Mouse (Mus musculus) MEL (cell line): Measurements from ENCODE around the gene Gfy. TPM values are rescaled to one million over a fixed set of nuclear protein-coding genes. Genes with fewer than 3 reads are reported as not detected.

Experiments used
- DNase-seq: peaks from one replicate; pipeline ENCODE4 v3.0.0; 2011; ENCODE audit warnings: low read depth, low spot score
- H3K27ac ChIP-seq: 2 replicates; pipeline ENCODE4 v1.5.1; 2012; ENCODE audit warnings: low read depth, mild to moderate bottlenecking, control low read depth, low read length, moderate library complexity; ENCODE audit not compliant: control insufficient read depth
- H3K27me3 ChIP-seq, 2 experiments: fragments of 150-350 bp in 1 of 2; sonication (generic) in 1 of 2; 2 replicates each; pipeline ENCODE4 v1.6.1; 2012; ENCODE audit warnings: low read length in 2 of 2, mild to moderate bottlenecking in 2 of 2, improper control_type of control experiment in 1 of 2, moderate library complexity in 1 of 2; ENCODE audit not compliant: insufficient read depth in 2 of 2, control insufficient read depth in 1 of 2
- H3K36me3 ChIP-seq, 2 experiments: 2 replicates each; pipeline ENCODE4 v1.6.1; 2012 to 2014; ENCODE audit warnings: low read length in 2 of 2, improper control_type of control experiment in 1 of 2, inconsistent platforms in 1 of 2, mild to moderate bottlenecking in 1 of 2; ENCODE audit not compliant: insufficient read depth in 2 of 2, control insufficient read depth in 1 of 2
- H3K4me1 ChIP-seq, 2 experiments: fragments of 150-350 bp in 1 of 2; sonication (generic) in 1 of 2; 2 replicates each; pipeline ENCODE4 v1.6.1; 2012; ENCODE audit warnings: low read length in 2 of 2, improper control_type of control experiment in 1 of 2, mild to moderate bottlenecking in 1 of 2; ENCODE audit not compliant: insufficient read depth in 2 of 2, control insufficient read depth in 1 of 2
- H3K4me3 ChIP-seq, 2 experiments: fragments of 150-350 bp in 1 of 2; sonication (generic) in 1 of 2; 2 replicates each; pipeline ENCODE4 v1.5.1; 2012; ENCODE audit warnings: low read depth in 2 of 2, low read length in 2 of 2, mild to moderate bottlenecking in 2 of 2, moderate library complexity in 2 of 2, control low read depth in 1 of 2, improper control_type of control experiment in 1 of 2; ENCODE audit not compliant: control insufficient read depth in 1 of 2, insufficient read depth in 1 of 2
- H3K79me2 ChIP-seq: 2 replicates; pipeline ENCODE4 v1.6.1; 2012; ENCODE audit warnings: mild to moderate bottlenecking, low read length, moderate library complexity; ENCODE audit not compliant: control insufficient read depth, poor library complexity, insufficient read depth
- H3K9ac ChIP-seq: 2 replicates; pipeline ENCODE4 v1.6.1; 2012; ENCODE audit warnings: low read depth, mild to moderate bottlenecking, control low read depth, low read length, moderate library complexity; ENCODE audit not compliant: control insufficient read depth, poor library complexity, severe bottlenecking
- H3K9me3 ChIP-seq: fragments of 150-350 bp; sonication (generic); replicated peaks from 2 replicates; pipeline ENCODE4 v1.6.1; 2012; ENCODE audit warnings: mild to moderate bottlenecking, low read length, improper control_type of control experiment, moderate library complexity; ENCODE audit not compliant: insufficient read depth
- BHLHE40 ChIP-seq: IDR thresholded peaks from 2 replicates; pipeline ENCODE4 v1.6.1; 2012; ENCODE audit warnings: low read depth, mild to moderate bottlenecking, inconsistent platforms, low read length, improper control_type of control experiment, borderline replicate concordance
- CHD2 ChIP-seq: IDR thresholded peaks from 2 replicates; pipeline ENCODE4 v1.6.1; 2011; ENCODE audit warnings: low read length, improper control_type of control experiment
- EP300 ChIP-seq, 2 experiments: IDR thresholded peaks; 2 replicates each; pipeline ENCODE4 v1.6.1; 2011; ENCODE audit warnings: improper control_type of control experiment in 2 of 2, low read length in 2 of 2, low read depth in 1 of 2, mild to moderate bottlenecking in 1 of 2
- KAT2A ChIP-seq: conservative IDR thresholded peaks from 2 replicates; pipeline ENCODE4 v1.6.1; 2012; ENCODE audit warnings: low read depth, low read length, improper control_type of control experiment, inconsistent platforms
- MAFK ChIP-seq: IDR thresholded peaks from 2 replicates; pipeline ENCODE4 v1.6.1; 2011; ENCODE audit warnings: low read depth, mild to moderate bottlenecking, low read length, improper control_type of control experiment, borderline replicate concordance
- MAZ ChIP-seq: IDR thresholded peaks from 2 replicates; pipeline ENCODE4 v1.6.1; 2012; ENCODE audit warnings: low read depth, mild to moderate bottlenecking, inconsistent platforms, low read length, improper control_type of control experiment
- MXI1 ChIP-seq: IDR thresholded peaks from 2 replicates; pipeline ENCODE4 v1.6.1; 2011; ENCODE audit warnings: mild to moderate bottlenecking, low read depth, low read length, improper control_type of control experiment
- POLR2A ChIP-seq, 2 experiments: IDR thresholded peaks; 2 replicates each; pipeline ENCODE4 v1.6.1; 2011 to 2012; ENCODE audit warnings: low read length in 2 of 2, mild to moderate bottlenecking in 2 of 2, control low read depth in 1 of 2, improper control_type of control experiment in 1 of 2, low read depth in 1 of 2, moderate library complexity in 1 of 2; ENCODE audit not compliant: control insufficient read depth in 1 of 2, insufficient read depth in 1 of 2, poor library complexity in 1 of 2
- POLR2AphosphoS5 ChIP-seq: IDR thresholded peaks from 2 replicates; pipeline ENCODE4 v1.6.1; 2012; ENCODE audit warnings: low read depth, borderline replicate concordance, mild to moderate bottlenecking, inconsistent platforms, low read length, moderate library complexity, mixed read lengths
- TAL1 ChIP-seq: IDR thresholded peaks from 2 replicates; pipeline ENCODE4 v1.6.1; 2012; ENCODE audit warnings: mild to moderate bottlenecking, inconsistent platforms, low read length, moderate library complexity, mixed read lengths
- TBP ChIP-seq: IDR thresholded peaks from 2 replicates; pipeline ENCODE4 v1.8.0; 2011; ENCODE audit warnings: low read depth, low read length, improper control_type of control experiment
- UBTF ChIP-seq: IDR thresholded peaks from 2 replicates; pipeline ENCODE4 v1.6.1; 2012; ENCODE audit warnings: low read depth, mild to moderate bottlenecking, inconsistent platforms, low read length, improper control_type of control experiment, moderate library complexity, borderline replicate concordance; ENCODE audit not compliant: insufficient read depth
- ZC3H11A ChIP-seq: IDR thresholded peaks from 2 replicates; pipeline ENCODE4 v1.6.1; 2012; ENCODE audit warnings: low read depth, mild to moderate bottlenecking, inconsistent platforms, low read length, improper control_type of control experiment
- ZNF384 ChIP-seq: IDR thresholded peaks from 2 replicates; pipeline ENCODE4 v1.6.1; 2012; ENCODE audit warnings: low read depth, mild to moderate bottlenecking, inconsistent platforms, low read length, improper control_type of control experiment
- polyA plus RNA-seq, 2 experiments: library from polyadenylated mRNA; stranded (reverse) in 1 of 2; unstranded in 1 of 2; fragments of >175 nt in 1 of 2; fragments of >200 nt in 1 of 2; gene quantifications; 2 replicates each; pipeline versions ENCODE4 v1.2.1 to v1.2.4; 2012; ENCODE audit warnings: low replicate concordance in 2 of 2, low read depth in 1 of 2; ENCODE audit not compliant: insufficient read length in 2 of 2, insufficient read depth in 1 of 2, missing spikeins in 1 of 2
- total RNA-seq: library from RNA; depleted of rRNA; stranded (reverse); fragments of 300-350 nt; gene quantifications from 2 replicates; pipeline ENCODE4 v1.2.3, GENCODE M21; 2012

Gene Gfy
- total and polyA plus RNA-seq, 3 experiments = not detected

GRCm38 (mm10) chr7:45158991-45159390, 20.4 kb downstream of the Gfy start:
- no peak for DNase-seq
- Histone ChIP-seq H3K36me3 (peaks cover 0 to 8% of the 10 kb centered on the region in 2 experiments; a peak in 2 of 4 replicates), H3K27me3 (peaks cover 0 to 1% of the 10 kb centered on the region in 2 experiments; a peak in 1 of 4 replicates), H3K9me3 (no peaks in the 10 kb centered on the region), H3K79me2 (peaks cover 2% of the 10 kb centered on the region; the same call in 1 of the 2 replicates), H3K4me3 (no peak overlapping the region)
- TF ChIP-seq ZC3H11A (no peak), KAT2A (no peak), ZNF384 (no peak), TBP (no peak), TAL1 (no peak), EP300 (IDR thresholded peaks at IDR 0.05; ENCODE audit: low read depth in 1 of 2, low read length in 2 of 2) (no peak), BHLHE40 (no peak), POLR2AphosphoS5 (no peak), MAFK (no peak), POLR2A (IDR thresholded peaks at IDR 0.05; ENCODE audit: control insufficient read depth in 1 of 2, insufficient read depth in 1 of 2, low read depth in 1 of 2, low read length in 2 of 2, poor library complexity in 1 of 2) (no peak)
- TF ChIP-seq, all 39 proteins: peak for 0
- H3K4me1 ChIP-seq = peaks cover 4 to 12% of the 10 kb centered on the region in 2 experiments
- no peak overlapping the region for H3K9ac ChIP-seq
- H3K27ac ChIP-seq = no peak overlapping the region

GRCm38 (mm10) chr7:45157459-45157858, 21.9 kb downstream of the Gfy start:
- no peak for DNase-seq
- no peak overlapping the region for H3K27ac ChIP-seq
- H3K4me1 ChIP-seq = peaks cover 4 to 12% of the 10 kb centered on the region in 2 experiments
- TF ChIP-seq MAFK (no peak), CHD2 (no peak), BHLHE40 (no peak), UBTF (no peak), MXI1 (no peak), POLR2AphosphoS5 (no peak), TAL1 (no peak)
- TF ChIP-seq, all 39 proteins: peak for 0
- H3K9ac ChIP-seq = no peak overlapping the region
- H3K36me3 ChIP-seq = peaks cover 0 to 11% of the 10 kb centered on the region in 2 experiments; a peak in 2 of 4 replicates
- H3K4me3 ChIP-seq = no peak overlapping the region
- peaks cover 7% of the 10 kb centered on the region; the same call in 1 of the 2 replicates for H3K79me2 ChIP-seq
- H3K9me3 ChIP-seq = no peaks in the 10 kb centered on the region
- no peaks in the 10 kb centered on the region for H3K27me3 ChIP-seq

GRCm38 (mm10) chr7:45156206-45156605, 23.2 kb downstream of the Gfy start:
- H3K9ac ChIP-seq = no peak overlapping the region; the same call in 1 of the 2 replicates
- DNase-seq = no peak
- TF ChIP-seq POLR2A (IDR thresholded peaks at IDR 0.05; ENCODE audit: control insufficient read depth in 1 of 2, insufficient read depth in 1 of 2, low read depth in 1 of 2, low read length in 2 of 2, poor library complexity in 1 of 2) (no peak), MAZ (no peak), TBP (no peak)
- peaks cover 0 to 7% of the 10 kb centered on the region in 2 experiments; a peak in 2 of 4 replicates for H3K36me3 ChIP-seq
- H3K79me2 ChIP-seq = peaks cover 7% of the 10 kb centered on the region; the same call in 1 of the 2 replicates
- H3K4me3 ChIP-seq = peak overlapping the region; percentile 27 to 34; a peak in 2 of 4 replicates
- no peaks in the 10 kb centered on the region for H3K9me3 ChIP-seq
- H3K27me3 ChIP-seq = no peaks in the 10 kb centered on the region
- peaks cover 4 to 12% of the 10 kb centered on the region in 2 experiments; a peak in 3 of 4 replicates for H3K4me1 ChIP-seq
- no peak overlapping the region; the same call in 1 of the 2 replicates for H3K27ac ChIP-seq
